Mouse (Mus musculus) hindbrain, embryonic 10.5 days (tissue): Measurements from ENCODE around the gene Cacna1f. TPM values are rescaled to one million over a fixed set of nuclear protein-coding genes. Genes with fewer than 3 reads are reported as not detected.

Experiments used
- polyA plus RNA-seq: library from polyadenylated mRNA; unstranded; fragments of >200 nt; fragmentation: Nextera tagmentation; extraction: Ambion mirVana; gene quantifications from 2 replicates; pipeline ENCODE4 v1.2.1, GENCODE M21; 2016

The Cacna1f gene
- polyA plus RNA-seq, 1 experiment from 2014 or later = not detected

Other genes starting within 250 kb of the Cacna1f start
- gene Usp27x, start 231.3 kb upstream of the Cacna1f start, polyA plus RNA-seq = 0.56 and 0.90 TPM in 2 replicates
- 0.07 and 0.08 TPM in 2 replicates for gene Foxp3, start 33.4 kb upstream of the Cacna1f start, polyA plus RNA-seq
- gene Ppp1r3f, start 32.8 kb upstream of the Cacna1f start, polyA plus RNA-seq = 2.5 and 2.8 TPM in 2 replicates
- 33.5 and 34.4 TPM in 2 replicates for gene Ccdc22, start 1.6 kb upstream of the Cacna1f start, polyA plus RNA-seq
- 18.5 and 26.5 TPM in 2 replicates for gene Syp, start 31.4 kb downstream of the Cacna1f start, polyA plus RNA-seq
- 4.4 and 4.5 TPM in 2 replicates for gene Prickle3, start 50.2 kb downstream of the Cacna1f start, polyA plus RNA-seq
- 40.9 and 52.0 TPM in 2 replicates for gene Plp2, start 64.3 kb downstream of the Cacna1f start, polyA plus RNA-seq
- not detected in 2 replicates for gene Magix, start 74.2 kb downstream of the Cacna1f start, polyA plus RNA-seq
- 36.0 and 42.8 TPM in 2 replicates for gene Gpkow, start 90.0 kb downstream of the Cacna1f start, polyA plus RNA-seq
- gene Wdr45, start 107.2 kb downstream of the Cacna1f start, polyA plus RNA-seq = 19.5 and 23.7 TPM in 2 replicates
- not detected in 2 replicates for gene Gm45208, start 115.2 kb downstream of the Cacna1f start, polyA plus RNA-seq
- 78.2 and 101 TPM in 2 replicates for gene Praf2, start 121.4 kb downstream of the Cacna1f start, polyA plus RNA-seq
- gene Ccdc120, start 143.8 kb downstream of the Cacna1f start, polyA plus RNA-seq = 18.7 and 22.9 TPM in 2 replicates
- gene Tfe3, start 155.5 kb downstream of the Cacna1f start, polyA plus RNA-seq = 31.7 and 36.5 TPM in 2 replicates
- 45.3 and 47.8 TPM in 2 replicates for gene Gripap1, start 182.7 kb downstream of the Cacna1f start, polyA plus RNA-seq
- gene Kcnd1, start 215.2 kb downstream of the Cacna1f start, polyA plus RNA-seq = 1.4 and 2.2 TPM in 2 replicates
- gene Otud5, start 234.3 kb downstream of the Cacna1f start, polyA plus RNA-seq = 43.8 and 55.9 TPM in 2 replicates